Mouse (Mus musculus) T-helper 2 cell (primary cell): Measurements from ENCODE around the gene Bbof1.

Experiments
- in situ Hi-C: fragments of 300-600 bp; cut with MboI, MseI; formaldehyde crosslinking; loops from one replicate; pipeline ENCODE4 v1.15.1; 2025; ENCODE audit warnings: high pct_unique_total_duplicates

The Bbof1 gene

DNA sequence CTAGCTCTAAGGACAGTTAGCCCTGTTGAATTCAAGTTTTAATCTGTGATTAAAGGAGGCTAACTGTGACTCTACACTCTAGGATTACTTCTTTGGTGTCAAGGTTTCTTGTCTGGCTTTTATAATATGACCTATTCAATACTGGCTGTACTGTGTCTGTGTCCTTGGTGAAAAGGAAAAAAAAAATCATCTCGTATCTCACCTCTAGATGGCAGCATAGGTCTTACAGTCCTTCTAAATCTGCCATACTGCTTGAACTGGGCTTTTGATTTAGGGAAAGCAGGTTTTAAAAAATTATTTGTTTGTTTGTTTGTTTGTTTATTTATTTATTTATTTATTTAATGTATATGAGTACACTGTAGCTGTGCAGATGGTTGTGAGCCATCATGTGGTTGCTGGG lies 59.8 kb downstream of the Bbof1 start:
- in situ Hi-C loops: no loop called here

DNA sequence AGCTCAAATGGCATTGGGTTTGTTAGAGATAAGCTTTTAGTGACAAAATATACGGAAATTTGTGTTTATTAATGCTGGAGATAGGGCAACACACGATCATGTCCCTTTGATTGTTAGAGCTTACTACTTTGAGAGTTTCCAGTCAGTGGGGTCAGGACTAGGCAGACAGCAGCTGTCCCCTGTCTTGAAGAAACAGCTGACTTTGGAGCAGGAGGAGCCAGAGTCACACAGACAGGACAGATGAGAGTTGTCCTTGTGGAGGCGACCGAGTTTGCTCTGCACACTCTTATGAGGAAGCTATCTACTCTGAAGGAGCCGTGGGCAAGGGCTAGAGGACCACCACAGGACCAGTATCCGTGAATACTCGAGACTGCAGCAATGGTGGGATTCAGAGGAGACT lies 70.1 kb downstream of the Bbof1 start:
- in situ Hi-C loops: no loop called here

DNA sequence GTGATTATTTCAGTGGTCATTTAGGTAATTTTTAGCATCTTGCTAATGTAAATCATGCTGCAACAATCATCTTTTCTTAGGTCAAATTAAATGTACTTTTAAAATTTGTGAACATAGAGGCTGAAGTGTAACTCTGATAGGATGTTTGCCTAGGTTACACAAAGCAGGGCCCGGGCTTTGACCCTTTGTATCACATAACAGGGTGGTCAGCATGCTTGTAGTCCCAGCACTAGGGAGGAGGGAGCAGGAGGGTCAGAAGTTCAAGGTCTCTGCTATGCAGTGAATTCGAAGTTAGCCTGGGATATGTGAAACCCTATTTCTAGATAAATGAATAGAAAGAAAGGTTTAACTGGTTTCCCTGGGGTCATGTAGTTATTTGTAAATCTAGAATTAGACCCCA lies 72.4 kb downstream of the Bbof1 start:
- in situ Hi-C loops: no loop called here

GRCm38 (mm10) chr12:84482778-84483585 lies 74.1 kb downstream of the Bbof1 start:
- in situ Hi-C loops: no loop called here

DNA sequence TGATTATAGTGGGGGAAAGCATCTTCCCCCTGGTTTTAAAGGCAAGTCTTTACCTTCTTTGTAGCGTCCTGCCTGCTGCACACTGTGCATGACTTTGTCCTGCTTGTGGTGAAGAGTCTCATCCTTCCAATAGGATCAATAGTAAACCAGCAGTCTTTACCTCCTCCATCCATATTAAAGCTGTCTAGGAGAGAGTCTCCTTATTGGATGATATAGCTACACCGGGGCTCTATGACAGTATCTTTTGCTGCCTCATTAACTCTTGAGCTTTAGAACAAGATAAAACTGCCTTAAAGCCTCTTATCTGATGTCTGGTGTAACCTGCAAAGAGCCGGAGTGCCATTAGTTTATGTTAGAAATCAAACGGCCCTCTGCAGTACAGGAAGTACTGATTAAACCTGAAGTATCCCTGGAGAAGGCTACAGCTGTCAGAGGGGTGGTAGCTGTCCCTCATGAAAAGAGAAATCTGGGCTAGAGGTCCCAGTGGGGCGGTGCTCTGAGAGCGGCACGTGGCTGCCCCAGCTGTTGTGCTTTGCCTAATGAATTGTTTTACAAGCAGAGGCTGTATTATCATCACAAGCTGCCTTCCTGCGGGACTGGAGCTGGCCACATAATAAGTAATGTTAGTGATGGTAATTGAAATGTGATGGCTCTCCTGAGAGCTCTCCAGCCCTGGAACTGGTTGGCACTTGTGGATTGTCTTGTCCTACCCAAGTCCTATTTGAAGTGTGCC lies 78.6 kb downstream of the Bbof1 start:
- in situ Hi-C loops: no loop called here
